Mouse (Mus musculus) megakaryocyte, embryonic 14.5 days (primary cell): ENCODE measurements around the gene Rps27. TPM values are rescaled to one million over a fixed set of nuclear protein-coding genes. Genes with fewer than 3 reads are reported as not detected.
A peak's percentile ranks its signal among the peaks of the same experiment; 100 is the strongest.

Experiments used
- H3K27me3 ChIP-seq: replicated peaks from 2 replicates; pipeline ENCODE3; 2012; ENCODE audit warnings: inconsistent platforms
- H3K36me3 ChIP-seq: replicated peaks from 2 replicates; pipeline ENCODE3; 2012; ENCODE audit warnings: low read length, inconsistent platforms, mixed read lengths
- H3K4me1 ChIP-seq: 2 replicates; pipeline ENCODE4 v1.6.1; 2012; ENCODE audit warnings: inconsistent platforms
- H3K4me3 ChIP-seq: replicated peaks from 2 replicates; pipeline ENCODE3; 2012; ENCODE audit warnings: moderate library complexity, mild to moderate bottlenecking, inconsistent platforms
- H3K9me3 ChIP-seq: 2 replicates; pipeline ENCODE4 v1.6.1; 2012; ENCODE audit warnings: inconsistent platforms
- FLI1 ChIP-seq: IDR thresholded peaks from 2 replicates; pipeline ENCODE4 v1.6.1; 2012; ENCODE audit warnings: low read length, inconsistent platforms, mixed read lengths
- GATA1 ChIP-seq: IDR thresholded peaks from 3 replicates; pipeline ENCODE4 v1.6.1; 2012; ENCODE audit warnings: mixed read lengths, low read length, inconsistent platforms, borderline replicate concordance
- polyA plus RNA-seq: library from polyadenylated mRNA; stranded (reverse); fragments of >175 nt; gene quantifications from 2 replicates; pipeline ENCODE4 v1.2.3, GENCODE M21; 2012; ENCODE audit warnings: low replicate concordance; ENCODE audit not compliant: insufficient read depth

Gene Rps27
- polyA plus RNA-seq, 1 experiment, result 279 TPM

- Histone ChIP-seq H3K4me3 (peak overlapping the region; percentile 96), H3K9me3 (no peaks in the 10 kb centered on the region), H3K4me1 (peaks cover 16% of the 10 kb centered on the region; the same call in 1 of the 2 replicates), H3K36me3 (peaks cover 26% of the 10 kb centered on the region), H3K27me3 (no peaks in the 10 kb centered on the region)
- TF ChIP-seq GATA1, result no peak
Observed at GRCm38 (mm10) chr3:90231075-90231474, 17.6 kb upstream of the Rps27 start.

- no peak for TF ChIP-seq FLI1
- TF ChIP-seq GATA1, result no peak
- peaks cover 35% of the 10 kb centered on the region for H3K36me3 ChIP-seq
- peaks cover 41% of the 10 kb centered on the region for H3K4me1 ChIP-seq
- H3K4me3 ChIP-seq, result no peak overlapping the region
- no peaks in the 10 kb centered on the region for H3K9me3 ChIP-seq
- no peaks in the 10 kb centered on the region for H3K27me3 ChIP-seq
Observed at GRCm38 (mm10) chr3:90224331-90224730, 10.9 kb upstream of the Rps27 start.

GRCm38 (mm10) chr3:90222941-90223340, 9.5 kb upstream of the Rps27 start:
- Histone ChIP-seq H3K36me3 (peaks cover 35% of the 10 kb centered on the region), H3K27me3 (no peaks in the 10 kb centered on the region), H3K4me1 (peaks cover 47% of the 10 kb centered on the region), H3K9me3 (no peaks in the 10 kb centered on the region), H3K4me3 (peak overlapping the region; percentile 72)
- TF ChIP-seq FLI1 (no peak), GATA1 (no peak)

GRCm38 (mm10) chr3:90222455-90222854, 9.0 kb upstream of the Rps27 start:
- H3K9me3 ChIP-seq, result no peaks in the 10 kb centered on the region
- H3K27me3 ChIP-seq, result no peaks in the 10 kb centered on the region
- TF ChIP-seq FLI1 (no peak), GATA1 (no peak)
- peaks cover 35% of the 10 kb centered on the region for H3K36me3 ChIP-seq
- peak overlapping the region; percentile 67 for H3K4me3 ChIP-seq
- H3K4me1 ChIP-seq, result peaks cover 50% of the 10 kb centered on the region

GRCm38 (mm10) chr3:90221123-90221522, 7.7 kb upstream of the Rps27 start:
- Histone ChIP-seq H3K27me3 (no peaks in the 10 kb centered on the region), H3K9me3 (no peaks in the 10 kb centered on the region), H3K4me1 (peaks cover 60% of the 10 kb centered on the region), H3K36me3 (peaks cover 35% of the 10 kb centered on the region), H3K4me3 (peak overlapping the region; percentile 93)
- TF ChIP-seq FLI1 (no peak), GATA1 (no peak)

GRCm38 (mm10) chr3:90220531-90220951, 7.1 kb upstream of the Rps27 start:
- peaks cover 62% of the 10 kb centered on the region for H3K4me1 ChIP-seq
- H3K9me3 ChIP-seq, result no peaks in the 10 kb centered on the region
- no peaks in the 10 kb centered on the region for H3K27me3 ChIP-seq
- no peak for TF ChIP-seq GATA1
- no peak for TF ChIP-seq FLI1
- H3K4me3 ChIP-seq, result peak overlapping the region; percentile 93
- H3K36me3 ChIP-seq, result peaks cover 29% of the 10 kb centered on the region

- H3K4me3 ChIP-seq, result peak overlapping the region; percentile 93
Observed at GRCm38 (mm10) chr3:90220088-90220487, 6.6 kb upstream of the Rps27 start.

GRCm38 (mm10) chr3:90215825-90216380, 2.5 kb upstream of the Rps27 start:
- H3K4me1 ChIP-seq, result peaks cover 64% of the 10 kb centered on the region
- peaks cover 19% of the 10 kb centered on the region for H3K36me3 ChIP-seq
- H3K27me3 ChIP-seq, result no peaks in the 10 kb centered on the region
- TF ChIP-seq FLI1, result no peak
- no peak for TF ChIP-seq GATA1
- no peak overlapping the region for H3K4me3 ChIP-seq
- H3K9me3 ChIP-seq, result no peaks in the 10 kb centered on the region

More at GRCm38 (mm10) chr3:90220088-90220487, 6.6 kb upstream of the Rps27 start:
- H3K4me1 ChIP-seq, result peaks cover 65% of the 10 kb centered on the region
- TF ChIP-seq GATA1, result no peak
- no peak for TF ChIP-seq FLI1
- no peaks in the 10 kb centered on the region for H3K27me3 ChIP-seq
- peaks cover 24% of the 10 kb centered on the region for H3K36me3 ChIP-seq
- no peaks in the 10 kb centered on the region for H3K9me3 ChIP-seq

GRCm38 (mm10) chr3:90213956-90214684, 669 bp upstream of the Rps27 start:
- TF ChIP-seq GATA1, result no peak
- TF ChIP-seq FLI1, result no peak
- Histone ChIP-seq H3K4me3 (peak overlapping the region; percentile 97), H3K27me3 (no peaks in the 10 kb centered on the region), H3K4me1 (peaks cover 60% of the 10 kb centered on the region), H3K36me3 (peaks cover 35% of the 10 kb centered on the region), H3K9me3 (no peaks in the 10 kb centered on the region)

GRCm38 (mm10) chr3:90212723-90213122, 728 bp downstream of the Rps27 start:
- TF ChIP-seq GATA1 (no peak), FLI1 (no peak)

More at GRCm38 (mm10) chr3:90212723-90213122, 728 bp downstream of the Rps27 start:
- Histone ChIP-seq H3K27me3 (no peaks in the 10 kb centered on the region), H3K4me3 (peak overlapping the region; percentile 97), H3K9me3 (no peaks in the 10 kb centered on the region), H3K4me1 (peaks cover 54% of the 10 kb centered on the region), H3K36me3 (peaks cover 49% of the 10 kb centered on the region)
